ENCODE assay signal across 19 mouse cellular contexts in the genomic region with DNA sequence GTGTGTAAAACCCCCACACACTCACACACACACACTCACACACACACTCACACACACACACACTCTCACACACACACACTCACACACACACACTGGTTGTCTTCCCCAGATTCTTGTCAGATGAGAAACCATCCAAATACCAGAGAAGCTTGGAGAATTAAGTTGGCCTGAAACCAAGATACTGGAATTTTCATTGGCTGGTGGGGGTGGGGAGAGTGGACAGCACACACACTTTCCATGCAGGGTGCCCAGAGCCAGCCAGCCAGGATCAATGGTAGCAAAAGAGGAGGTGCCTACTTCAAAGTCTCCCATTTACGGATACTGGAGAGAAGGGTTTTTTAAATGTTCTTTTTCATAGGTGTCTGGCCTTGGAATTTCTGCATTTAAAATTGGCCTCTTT.
DNase-seq lines count a peak whose midpoint lies in the region; ATAC-seq lines count a peak whose summit lies in the region.
"Had no signal": no experiment of that assay in that cellular context is flagged by ENCODE, and none has a peak within 500 bp of the region (broad histone marks: within the 10 kb centered on the region; RNA-seq: fewer than 3 reads in every experiment).

No protein-coding gene starts in this region.

- ATAC-seq in embryonic facial prominence, embryonic 12.5 days (ENCODE audit: insufficient number of reproducible peaks, insufficient read depth, low FRiP score, low TSS enrichment), result no peak
- no peak for ATAC-seq in limb, embryonic 15.5 days (ENCODE audit: insufficient number of reproducible peaks, low FRiP score, low TSS enrichment, low read depth)
- ATAC-seq: forebrain, embryonic 15.5 days had no signal

- H3K36me3 ChIP-seq in embryonic facial prominence, embryonic 12.5 days, result peaks cover 7% of the 10 kb centered on the region; the same call in 1 of the 2 replicates
- peaks cover 96% of the 10 kb centered on the region for H3K36me3 ChIP-seq in embryonic facial prominence, embryonic 10.5 days (replicated peaks)
- H3K36me3 ChIP-seq in limb, embryonic 15.5 days, result peaks cover 13% of the 10 kb centered on the region; the same call in 1 of the 2 replicates
- H3K36me3 ChIP-seq: forebrain, embryonic 15.5 days; hindbrain, embryonic 10.5 days had no signal

- no peaks in the 10 kb centered on the region for H3K27me3 ChIP-seq in embryonic facial prominence, embryonic 12.5 days
- H3K27me3 ChIP-seq in embryonic facial prominence, embryonic 10.5 days (replicated peaks; ENCODE audit: low read depth, poor library complexity, severe bottlenecking), result no peaks in the 10 kb centered on the region
- no peaks in the 10 kb centered on the region; the same call in 1 of the 2 replicates for H3K27me3 ChIP-seq in limb, embryonic 15.5 days
- H3K27me3 ChIP-seq: forebrain, embryonic 15.5 days had no signal

- no peak overlapping the region for H3K9ac ChIP-seq in embryonic facial prominence, embryonic 12.5 days
- H3K9ac ChIP-seq in limb, embryonic 15.5 days, result no peak overlapping the region
- H3K9ac ChIP-seq: forebrain, embryonic 15.5 days; hindbrain, embryonic 14.5 days had no signal

- H3K9me3 ChIP-seq in embryonic facial prominence, embryonic 12.5 days, result no peaks in the 10 kb centered on the region
- H3K9me3 ChIP-seq in embryonic facial prominence, embryonic 10.5 days, result no peaks in the 10 kb centered on the region
- no peaks in the 10 kb centered on the region for H3K9me3 ChIP-seq in limb, embryonic 15.5 days
- H3K9me3 ChIP-seq: forebrain, embryonic 15.5 days; heart, embryonic 10.5 days; hindbrain, embryonic 10.5 days had no signal

- peak overlapping the region; percentile 30; the same call in 1 of the 2 replicates for H3K27ac ChIP-seq in embryonic facial prominence, embryonic 12.5 days
- H3K27ac ChIP-seq in embryonic facial prominence, embryonic 10.5 days (replicated peaks), result no peak overlapping the region
- H3K27ac ChIP-seq in limb, embryonic 15.5 days, result peak overlapping the region; percentile 84
- H3K27ac ChIP-seq: forebrain, embryonic 15.5 days; heart, embryonic 10.5 days; hindbrain, embryonic 10.5 days; hindbrain, embryonic 14.5 days had no signal

- H3K4me2 ChIP-seq in embryonic facial prominence, embryonic 12.5 days (replicated peaks), result no peak overlapping the region
- no peak overlapping the region for H3K4me2 ChIP-seq in limb, embryonic 15.5 days
- H3K4me2 ChIP-seq: forebrain, embryonic 15.5 days; hindbrain, embryonic 14.5 days had no signal

- WGBS in embryonic facial prominence, embryonic 12.5 days, result 85% methylated on average over 1 of the region's 1 CpGs
- 98% methylated on average over 1 of the region's 1 CpGs for WGBS in embryonic facial prominence, embryonic 10.5 days
- 38% methylated on average over 1 of the region's 1 CpGs for WGBS in limb, embryonic 15.5 days

- no peak for DNase-seq in embryonic facial prominence, embryonic 10.5 days (ENCODE audit: low spot score)
- peak; percentile 37 for DNase-seq in kidney, postnatal 14 days
- DNase-seq in kidney, adult 8-10 months, result no peak
- DNase-seq in lung, postnatal 10 days, result peak; percentile 43
- DNase-seq in lung, postnatal 25 days (ENCODE audit: low spot score), result no peak
- DNase-seq in MN1 (ENCODE audit: low spot score), result no peak
- DNase-seq: adrenal gland, postnatal 10 days; cerebellum, adult 11 months; cerebellum, adult 9-10 months; cerebellum, postnatal 36 days; gastrocnemius, postnatal 36 days; heart, adult 18-20 months; heart, postnatal 10 days had no signal

- peaks cover 33% of the 10 kb centered on the region for H3K4me1 ChIP-seq in embryonic facial prominence, embryonic 12.5 days
- H3K4me1 ChIP-seq in embryonic facial prominence, embryonic 10.5 days, result peaks cover 23% of the 10 kb centered on the region
- H3K4me1 ChIP-seq in limb, embryonic 15.5 days, result peaks cover 40% of the 10 kb centered on the region

- no peak overlapping the region for H3K4me3 ChIP-seq in embryonic facial prominence, embryonic 12.5 days
- no peak overlapping the region for H3K4me3 ChIP-seq in embryonic facial prominence, embryonic 10.5 days
- H3K4me3 ChIP-seq in limb, embryonic 15.5 days, result no peak overlapping the region
- H3K4me3 ChIP-seq: forebrain, embryonic 15.5 days; heart, embryonic 10.5 days; hindbrain, embryonic 10.5 days had no signal

Comparison
In these comparisons a context has a peak if more than half of its experiments do, and no peak if none do; other contexts are left out.
1. DNase-seq: peak in kidney, postnatal 14 days (single experiment) and lung, postnatal 10 days (single experiment); none in embryonic facial prominence, embryonic 10.5 days (single experiment), kidney, adult 8-10 months (0 of 2), lung, postnatal 25 days (single experiment) and MN1 (single experiment).